Mouse (Mus musculus) CH12.LX (cell line): ENCODE results near the gene Asic2. TPM values are rescaled to one million over a fixed set of nuclear protein-coding genes. Genes with fewer than 3 reads are reported as not detected.

Experiments
- DNase-seq: peaks from one replicate; pipeline ENCODE4 v3.0.0-alpha.2; 2013; ENCODE audit errors: extremely low read depth
- H3K27ac ChIP-seq: 2 replicates; pipeline ENCODE4 v1.5.1; 2012; ENCODE audit warnings: low read depth, mild to moderate bottlenecking, control low read depth, moderate library complexity; ENCODE audit not compliant: insufficient read depth
- H3K27me3 ChIP-seq: replicated peaks from 2 replicates; pipeline ENCODE3; 2012; ENCODE audit warnings: inconsistent platforms
- H3K36me3 ChIP-seq, 2 experiments: replicated peaks in 1 of 2; 2 replicates each; pipeline versions ENCODE3 to v1.6.1; 2012; ENCODE audit warnings: inconsistent platforms in 1 of 2, low read length in 1 of 2, mild to moderate bottlenecking in 1 of 2, mixed read lengths in 1 of 2, moderate library complexity in 1 of 2; ENCODE audit not compliant: control insufficient read depth in 1 of 2, insufficient read depth in 1 of 2
- H3K4me1 ChIP-seq, 2 experiments: 2 replicates each; pipeline ENCODE4 v1.6.1; 2012; ENCODE audit warnings: inconsistent platforms in 1 of 2, moderate library complexity in 1 of 2; ENCODE audit not compliant: insufficient read depth in 2 of 2, control insufficient read depth in 1 of 2
- H3K4me2 ChIP-seq: 2 replicates; pipeline ENCODE4 v1.6.1; 2012; ENCODE audit warnings: low read depth, mild to moderate bottlenecking, control low read depth; ENCODE audit not compliant: poor library complexity, insufficient read depth, severe bottlenecking
- H3K4me3 ChIP-seq, 3 experiments: fragments of 150-350 bp in 1 of 3; sonication (generic) in 1 of 3; replicated peaks in 1 of 3; 2 replicates each; pipeline versions ENCODE3 to v1.5.1; 2011 to 2012; ENCODE audit warnings: low read depth in 2 of 3, low read length in 2 of 3, mild to moderate bottlenecking in 2 of 3, moderate library complexity in 2 of 3, control low read depth in 1 of 3, improper control_type of control experiment in 1 of 3, inconsistent platforms in 1 of 3, mixed read lengths in 1 of 3; ENCODE audit not compliant: poor library complexity in 1 of 3
- H3K79me2 ChIP-seq: replicated peaks from 2 replicates; pipeline ENCODE4 v1.6.1; 2012; ENCODE audit warnings: mild to moderate bottlenecking, moderate library complexity; ENCODE audit not compliant: control insufficient read depth, poor library complexity, insufficient read depth, severe bottlenecking; ENCODE audit errors: extremely low read depth
- H3K9ac ChIP-seq: 2 replicates; pipeline ENCODE4 v1.6.1; 2012; ENCODE audit warnings: low read depth, mild to moderate bottlenecking, control low read depth, moderate library complexity; ENCODE audit not compliant: insufficient read depth
- H3K9me3 ChIP-seq: replicated peaks from 2 replicates; pipeline ENCODE3; 2012; ENCODE audit warnings: low read length, inconsistent platforms, mixed read lengths
- CHD1 ChIP-seq: IDR thresholded peaks from 2 replicates; pipeline ENCODE4 v1.6.1; 2012; ENCODE audit warnings: low read depth, low read length, improper control_type of control experiment, inconsistent platforms
- CHD2 ChIP-seq: IDR thresholded peaks from 2 replicates; pipeline ENCODE4 v1.6.1; 2011; ENCODE audit warnings: low read length, improper control_type of control experiment
- E2F4 ChIP-seq: IDR thresholded peaks from 2 replicates; pipeline ENCODE4 v1.6.1; 2011; ENCODE audit warnings: low read depth, low read length, improper control_type of control experiment; ENCODE audit not compliant: insufficient replicate concordance
- IRF4 ChIP-seq: IDR thresholded peaks from 2 replicates; pipeline ENCODE4 v1.6.1; 2014; ENCODE audit warnings: low read depth, mild to moderate bottlenecking, inconsistent platforms, low read length, improper control_type of control experiment
- JUN ChIP-seq: IDR thresholded peaks from 2 replicates; pipeline ENCODE4 v1.6.1; 2011; ENCODE audit warnings: low read depth, mild to moderate bottlenecking, low read length, improper control_type of control experiment, moderate library complexity; ENCODE audit not compliant: insufficient read depth
- JUND ChIP-seq: conservative IDR thresholded peaks from 2 replicates; pipeline ENCODE4 v1.6.1; 2011; ENCODE audit warnings: low read depth, low read length, improper control_type of control experiment
- KAT2A ChIP-seq: IDR thresholded peaks from 2 replicates; pipeline ENCODE4 v1.6.1; 2012; ENCODE audit warnings: low read length, improper control_type of control experiment, inconsistent platforms; ENCODE audit not compliant: insufficient replicate concordance
- MAX ChIP-seq: IDR thresholded peaks from 2 replicates; pipeline ENCODE4 v1.6.1; 2011; ENCODE audit warnings: low read length, improper control_type of control experiment
- MEF2A ChIP-seq: IDR thresholded peaks from 2 replicates; pipeline ENCODE4 v1.6.1; 2014; ENCODE audit warnings: low read depth, mild to moderate bottlenecking, inconsistent platforms, low read length, improper control_type of control experiment, borderline replicate concordance
- MXI1 ChIP-seq: IDR thresholded peaks from 2 replicates; pipeline ENCODE4 v1.6.1; 2011; ENCODE audit warnings: mild to moderate bottlenecking, low read depth, low read length, improper control_type of control experiment
- NELFE ChIP-seq: IDR thresholded peaks from 2 replicates; pipeline ENCODE4 v1.6.1; 2011; ENCODE audit warnings: low read depth, low read length, improper control_type of control experiment
- NRF1 ChIP-seq: IDR thresholded peaks from 2 replicates; pipeline ENCODE4 v1.6.1; 2014; ENCODE audit warnings: low read depth, mild to moderate bottlenecking, inconsistent platforms, low read length, improper control_type of control experiment, moderate library complexity
- PAX5 ChIP-seq: IDR thresholded peaks from 2 replicates; pipeline ENCODE4 v1.6.1; 2012; ENCODE audit warnings: low read length, inconsistent platforms, mixed read lengths
- RAD21 ChIP-seq: IDR thresholded peaks from 2 replicates; pipeline ENCODE4 v1.6.1; 2011; ENCODE audit warnings: low read depth, mild to moderate bottlenecking, low read length, improper control_type of control experiment, moderate library complexity
- RCOR1 ChIP-seq: conservative IDR thresholded peaks from 2 replicates; pipeline ENCODE4 v1.6.1; 2012; ENCODE audit warnings: low read depth, mild to moderate bottlenecking, inconsistent platforms, low read length, improper control_type of control experiment
- TBP ChIP-seq: conservative IDR thresholded peaks from 2 replicates; pipeline ENCODE4 v1.6.1; 2011; ENCODE audit warnings: low read depth, low read length, improper control_type of control experiment
- UBTF ChIP-seq: IDR thresholded peaks from 2 replicates; pipeline ENCODE4 v1.6.1; 2012; ENCODE audit warnings: low read depth, mild to moderate bottlenecking, inconsistent platforms, low read length, improper control_type of control experiment, moderate library complexity
- USF1 ChIP-seq: IDR thresholded peaks from 2 replicates; pipeline ENCODE4 v1.6.1; 2014; ENCODE audit warnings: low read depth, mild to moderate bottlenecking, inconsistent platforms, low read length, improper control_type of control experiment
- USF2 ChIP-seq: conservative IDR thresholded peaks from 2 replicates; pipeline ENCODE4 v1.6.1; 2011; ENCODE audit warnings: low read depth, low read length, improper control_type of control experiment
- ZKSCAN1 ChIP-seq: IDR thresholded peaks from 2 replicates; pipeline ENCODE4 v1.6.1; 2012; ENCODE audit warnings: low read depth, inconsistent platforms, low read length, improper control_type of control experiment, borderline replicate concordance
- ZNF384 ChIP-seq: IDR thresholded peaks from 2 replicates; pipeline ENCODE4 v1.6.1; 2012; ENCODE audit warnings: low read depth, low read length, improper control_type of control experiment, inconsistent platforms
- dilution Hi-C: fragments of 300-500 bp; cut with MboI; formaldehyde crosslinking; loops from 2 replicates; pipeline ENCODE4 v1.14.3; 2020; ENCODE audit warnings: low sequenced_read_pairs; ENCODE audit not compliant: extremely low pct_unique_long_range_greater_than_20kb, extremely low pct_ligation_motif_present
- in situ Hi-C: fragments of 300-500 bp; cut with MboI; formaldehyde crosslinking; loops from 3 replicates; pipeline ENCODE4 v1.14.3; 2019; ENCODE audit warnings: low sequenced_read_pairs, low pct_ligation_motif_present, low pct_unique_long_range_greater_than_20kb, mixed read lengths
- polyA plus RNA-seq: library from polyadenylated mRNA; unstranded; fragments of >175 nt; gene quantifications from 2 replicates; pipeline ENCODE4 v1.2.1, GENCODE M21; 2012; ENCODE audit warnings: low read depth; ENCODE audit not compliant: insufficient read length
- total RNA-seq, 2 experiments: library from RNA; depleted of rRNA; stranded (reverse); fragments of 300-350 nt in 1 of 2; fragments of >200 nt in 1 of 2; gene quantifications; 2 replicates each; pipeline ENCODE4 v1.2.3; 2012 to 2014

Gene Asic2
- total and polyA plus RNA-seq, 3 experiments: not detected

- no peak for TF ChIP-seq JUN
- dilution Hi-C loops: no loop called here
- Histone ChIP-seq H3K4me1 (no peaks in the 10 kb centered on the region), H3K79me2 (no peaks in the 10 kb centered on the region), H3K9me3 (no peaks in the 10 kb centered on the region), H3K27ac (no peak overlapping the region), H3K4me2 (no peak overlapping the region), H3K4me3 (no peak overlapping the region), H3K36me3 (no peaks in the 10 kb centered on the region), H3K9ac (no peak overlapping the region), H3K27me3 (peaks cover 94% of the 10 kb centered on the region)
- in situ Hi-C loops: no loop called here
- no peak for DNase-seq
Observed at GRCm38 (mm10) chr11:80983530-80983929, 984.7 kb downstream of the Asic2 start.

- in situ Hi-C loops (no loop called here), dilution Hi-C loops (no loop called here)
- Histone ChIP-seq H3K27ac (no peak overlapping the region), H3K4me1 (no peaks in the 10 kb centered on the region), H3K79me2 (no peaks in the 10 kb centered on the region), H3K9ac (no peak overlapping the region), H3K36me3 (no peaks in the 10 kb centered on the region), H3K4me2 (no peak overlapping the region), H3K4me3 (no peak overlapping the region), H3K9me3 (no peaks in the 10 kb centered on the region), H3K27me3 (peaks cover 89% of the 10 kb centered on the region)
- no peak for TF ChIP-seq MAX
- no peak for TF ChIP-seq NRF1
- no peak for TF ChIP-seq TBP
- no peak for TF ChIP-seq JUND
- TF ChIP-seq CHD1: no peak
- no peak for TF ChIP-seq PAX5
- no peak for DNase-seq
Observed at GRCm38 (mm10) chr11:80976239-80976855, 991.9 kb downstream of the Asic2 start.

- H3K4me1 ChIP-seq: no peaks in the 10 kb centered on the region
- no peak overlapping the region for H3K4me3 ChIP-seq
- in situ Hi-C loops: no loop called here
- H3K36me3 ChIP-seq: no peaks in the 10 kb centered on the region
- dilution Hi-C loops: no loop called here
- TF ChIP-seq NELFE (no peak), RAD21 (no peak), ZKSCAN1 (no peak), IRF4 (no peak), USF1 (no peak), PAX5 (no peak), RCOR1 (no peak), KAT2A (no peak), UBTF (no peak), JUN (no peak), MEF2A (no peak), E2F4 (no peak), ZNF384 (no peak), MXI1 (no peak), NRF1 (no peak), USF2 (no peak), CHD2 (no peak)
- no peak overlapping the region for H3K4me2 ChIP-seq
- no peaks in the 10 kb centered on the region for H3K79me2 ChIP-seq
- H3K27me3 ChIP-seq: peaks cover 88% of the 10 kb centered on the region
- no peak for DNase-seq
- no peak overlapping the region for H3K9ac ChIP-seq
- no peak overlapping the region for H3K27ac ChIP-seq
- no peaks in the 10 kb centered on the region for H3K9me3 ChIP-seq
Observed at GRCm38 (mm10) chr11:80974616-80975015, 993.6 kb downstream of the Asic2 start.
